Mouse (Mus musculus): Measurements from ENCODE around the gene Cpxm1.

DNA sequence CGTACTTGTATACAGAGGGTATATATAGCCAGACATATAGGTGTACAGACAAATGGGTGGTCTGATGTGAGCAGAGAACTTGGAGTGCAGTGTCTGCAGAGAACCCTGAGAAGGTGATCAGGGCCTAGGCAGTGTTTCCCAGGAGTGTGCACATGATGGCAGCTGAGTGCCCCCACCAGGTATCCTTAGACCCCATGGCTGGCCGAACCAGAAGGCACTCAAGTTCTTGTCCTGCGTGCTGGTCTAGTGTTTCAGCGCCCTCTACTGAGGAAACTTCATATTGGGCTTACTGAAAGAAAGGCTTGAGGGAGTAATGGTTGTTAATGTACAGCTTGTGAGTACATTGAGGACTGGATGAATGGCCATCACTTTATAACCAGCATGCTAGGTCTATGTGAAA lies 35.8 kb upstream of the Cpxm1 start:
- TF ChIP-seq CTCF (IDR thresholded peaks at IDR 0.05; ENCODE audit: low read depth, low read length), result peak; percentile 50
- no peak for TF ChIP-seq POLR2A (IDR thresholded peaks at IDR 0.05; ENCODE audit: extremely low read depth, insufficient read depth, low read length)
